15 mouse cellular contexts compared by ENCODE assay signal in genomic region chr1:165766295-165766890, GRCm38 (mm10). TPM values are rescaled to one million over a fixed set of nuclear protein-coding genes. Genes with fewer than 3 reads are reported as not detected.
A peak's percentile ranks its signal among the peaks of the same experiment; 100 is the strongest.
DNase-seq lines count a peak whose midpoint lies in the region; ATAC-seq and TF ChIP-seq lines count a peak whose summit lies in the region.
"Had no signal": no experiment of that assay in that cellular context is flagged by ENCODE, and none has a peak within 500 bp of the region (broad histone marks: within the 10 kb centered on the region; RNA-seq: fewer than 3 reads in every experiment).

No protein-coding gene starts in this region.

- no peaks in the 10 kb centered on the region for H3K9me3 ChIP-seq in lung, embryonic 14.5 days (ENCODE audit: low read depth, low read length)
- H3K9me3 ChIP-seq in liver, embryonic 11.5 days (ENCODE audit: control insufficient read depth, low read length) = no peaks in the 10 kb centered on the region
- H3K9me3 ChIP-seq: forebrain, embryonic 13.5 days; limb, embryonic 13.5 days; midbrain, embryonic 15.5 days had no signal

- no peak overlapping the region for H3K4me3 ChIP-seq in lung, embryonic 14.5 days (ENCODE audit: low read depth, low read length)
- H3K4me3 ChIP-seq in liver, embryonic 11.5 days (ENCODE audit: low read depth, low read length) = peak overlapping the region; percentile 83
- H3K4me3 ChIP-seq: forebrain, embryonic 13.5 days; hindbrain, embryonic 12.5 days; limb, embryonic 13.5 days; midbrain, embryonic 15.5 days had no signal

- no peak for DNase-seq in lung, embryonic 14.5 days
- DNase-seq in lung, adult 18-20 months = no peak
- peak; percentile 64 for DNase-seq in c-Kit-negative CD71-positive TER-119-positive erythroid progenitor cells, embryonic 14.5 days (ENCODE audit: low read depth, low spot score)
- no peak for DNase-seq in liver, embryonic 11.5 days (ENCODE audit: low spot score)
- peak; percentile 42 to 55 for DNase-seq in spleen, postnatal 10 days (ENCODE audit: low spot score in 2 of 2)
- no peak for DNase-seq in ovary, postnatal 36 days (ENCODE audit: low spot score)
- no peak for DNase-seq in frontal cortex, postnatal 36 days (ENCODE audit: low spot score in 2 of 2)
- DNase-seq: gastrocnemius, postnatal 36 days; kidney, adult 8-10 months; right cerebral cortex, postnatal 25 days had no signal

- no peak for TF ChIP-seq CTCF in lung, embryonic 14.5 days (IDR thresholded peaks at IDR 0.05; ENCODE audit: low read depth)

- no peak overlapping the region for H3K27ac ChIP-seq in lung, embryonic 14.5 days (ENCODE audit: low read depth)
- peak overlapping the region; percentile 90 for H3K27ac ChIP-seq in liver, embryonic 11.5 days (ENCODE audit: low read depth, low read length)
- H3K27ac ChIP-seq: forebrain, embryonic 13.5 days; hindbrain, embryonic 12.5 days; limb, embryonic 13.5 days; midbrain, embryonic 15.5 days had no signal

- H3K36me3 ChIP-seq in lung, embryonic 14.5 days (ENCODE audit: insufficient read depth) = no peaks in the 10 kb centered on the region
- peaks cover 7% of the 10 kb centered on the region for H3K36me3 ChIP-seq in liver, embryonic 11.5 days (ENCODE audit: control insufficient read depth, insufficient read depth, low read length)
- H3K36me3 ChIP-seq: hindbrain, embryonic 12.5 days; limb, embryonic 13.5 days; midbrain, embryonic 15.5 days had no signal

- no peak overlapping the region for H3K9ac ChIP-seq in lung, embryonic 14.5 days
- H3K9ac ChIP-seq in liver, embryonic 11.5 days (ENCODE audit: low read depth, low read length) = peak overlapping the region; percentile 91
- H3K9ac ChIP-seq: forebrain, embryonic 13.5 days; hindbrain, embryonic 12.5 days; limb, embryonic 13.5 days; midbrain, embryonic 15.5 days had no signal

- peaks cover 10% of the 10 kb centered on the region for H3K4me1 ChIP-seq in lung, embryonic 14.5 days (ENCODE audit: insufficient read depth)
- H3K4me1 ChIP-seq in liver, embryonic 11.5 days (replicated peaks; ENCODE audit: control insufficient read depth, insufficient read depth, low read length) = peaks cover 53% of the 10 kb centered on the region

- WGBS in lung, embryonic 14.5 days = 83% methylated on average over 7 of the region's 7 CpGs
- WGBS in liver, embryonic 11.5 days = 41% methylated on average over 7 of the region's 7 CpGs

- peak overlapping the region; percentile 88; the same call in 1 of the 2 replicates for H3K4me2 ChIP-seq in lung, embryonic 14.5 days
- peak overlapping the region; percentile 95 for H3K4me2 ChIP-seq in liver, embryonic 11.5 days
- H3K4me2 ChIP-seq: forebrain, embryonic 13.5 days; hindbrain, embryonic 12.5 days; limb, embryonic 13.5 days; midbrain, embryonic 15.5 days had no signal

- H3K27me3 ChIP-seq in lung, embryonic 14.5 days (ENCODE audit: insufficient read depth, low read length) = 0 out of 2 replicates have a peak, but pooled peaks cover 3% of the 10 kb centered on the region
- H3K27me3 ChIP-seq in liver, embryonic 11.5 days (replicated peaks; ENCODE audit: control insufficient read depth, insufficient read depth, low read length) = no peaks in the 10 kb centered on the region
- H3K27me3 ChIP-seq: CH12.LX had no signal

- no peak for ATAC-seq in lung, embryonic 14.5 days (ENCODE audit: insufficient read depth)
- ATAC-seq in liver, embryonic 11.5 days (replicated peaks; ENCODE audit: low FRiP score) = peak; percentile 55
- ATAC-seq: forebrain, embryonic 13.5 days; midbrain, embryonic 15.5 days had no signal

RNA-seq across cellular contexts. Expression of gene Creg1, which starts 2.8 kb away (rescaled TPM):
- 54.3 and 58.3 TPM in 2 replicates for polyA plus RNA-seq in lung, embryonic 14.5 days (2014; fragmentation: Nextera tagmentation; extraction: Ambion mirVana)
- 237 and 244 TPM in 2 replicates for polyA plus RNA-seq in liver, embryonic 11.5 days (2014; fragmentation: Nextera tagmentation; extraction: Ambion mirVana)

RNA-seq across cellular contexts. Expression of gene Cd247, which starts 22.1 kb away (rescaled TPM):
- 1.1 and 1.5 TPM in 2 replicates for polyA plus RNA-seq in lung, embryonic 14.5 days (2014; fragmentation: Nextera tagmentation; extraction: Ambion mirVana)
- 0.77 TPM in 1 of 2 replicates, not detected in the other for polyA plus RNA-seq in liver, embryonic 11.5 days (2014; fragmentation: Nextera tagmentation; extraction: Ambion mirVana)

RNA-seq across cellular contexts. Expression of gene Rcsd1, which starts 56.8 kb away (rescaled TPM):
- 22.9 and 25.2 TPM in 2 replicates for polyA plus RNA-seq in lung, embryonic 14.5 days (2014; fragmentation: Nextera tagmentation; extraction: Ambion mirVana)
- 13.3 and 17.8 TPM in 2 replicates for polyA plus RNA-seq in liver, embryonic 11.5 days (2014; fragmentation: Nextera tagmentation; extraction: Ambion mirVana)

Comparison
In these comparisons a context has a peak if more than half of its experiments do, and no peak if none do; other contexts are left out.
1. DNase-seq: peak in c-Kit-negative CD71-positive TER-119-positive erythroid progenitor cells, embryonic 14.5 days (single experiment) and spleen, postnatal 10 days (2 of 2); none in lung, embryonic 14.5 days (single experiment), lung, adult 18-20 months (0 of 2), liver, embryonic 11.5 days (single experiment), ovary, postnatal 36 days (single experiment) and frontal cortex, postnatal 36 days (0 of 2).